Comparison of ENCODE assay signal across 8 mouse cellular contexts in genomic region chr5:114921551-114922365, GRCm38 (mm10). TPM values are rescaled to one million over a fixed set of nuclear protein-coding genes. Genes with fewer than 3 reads are reported as not detected.
A peak's percentile ranks its signal among the peaks of the same experiment; 100 is the strongest.
DNase-seq lines count a peak whose midpoint lies in the region; ATAC-seq lines count a peak whose summit lies in the region.

No protein-coding gene starts in this region.

- H3K27me3 ChIP-seq in heart, embryonic 12.5 days (replicated peaks), result no peaks in the 10 kb centered on the region

- no peak overlapping the region for H3K9ac ChIP-seq in heart, embryonic 12.5 days

- ATAC-seq in megakaryocyte-erythroid progenitor cell, adult 5-6 weeks (replicated peaks; ENCODE audit: low FRiP score, low TSS enrichment, poor library complexity, severe bottlenecking), result peak; percentile 75
- ATAC-seq in heart, embryonic 12.5 days (ENCODE audit: insufficient number of reproducible peaks, low FRiP score), result no peak

- H3K4me2 ChIP-seq in heart, embryonic 12.5 days, result no peak overlapping the region

- WGBS in heart, embryonic 12.5 days, result 68% methylated on average over 19 of the region's 19 CpGs

- no peaks in the 10 kb centered on the region for H3K36me3 ChIP-seq in heart, embryonic 12.5 days

- no peak overlapping the region for H3K27ac ChIP-seq in heart, embryonic 12.5 days (ENCODE audit: poor library complexity, severe bottlenecking)

- DNase-seq in urinary bladder, postnatal 36 days (ENCODE audit: low spot score in 2 of 2), result peak; percentile 5 to 15
- no peak for DNase-seq in urinary bladder, adult 2 months (ENCODE audit: low spot score)
- peak; percentile 32 for DNase-seq in kidney, postnatal 10 days
- DNase-seq in yolk sac, embryonic 10.5 days (ENCODE audit: low spot score), result peak; percentile 53
- no peak for DNase-seq in cerebellum, adult 11 months
- no peak for DNase-seq in layer of hippocampus, postnatal 10 days (ENCODE audit: low spot score in 2 of 2)

- no peaks in the 10 kb centered on the region for H3K9me3 ChIP-seq in heart, embryonic 12.5 days (replicated peaks)

- peaks cover 6% of the 10 kb centered on the region for H3K4me1 ChIP-seq in heart, embryonic 12.5 days (replicated peaks)

- no peak overlapping the region for H3K4me3 ChIP-seq in heart, embryonic 12.5 days

RNA-seq across cellular contexts. Expression of gene Oasl1, which starts 1.3 kb away (rescaled TPM):
- 1.7 and 2.2 TPM in 2 replicates for polyA plus RNA-seq in urinary bladder, adult 2 months (2012; rRNA removed)
- total RNA-seq in megakaryocyte-erythroid progenitor cell, adult 5-6 weeks (2014; fragmentation: Nextera tagmentation), result 12.2 and 21.1 TPM in 2 replicates
- total RNA-seq in megakaryocyte-erythroid progenitor cell, adult 5-6 weeks (2017), result 2.6 and 7.0 TPM in 2 replicates
- under 1 TPM in 1 of 2 experiments, not detected in 1; 0.56 TPM for total RNA-seq in layer of hippocampus, postnatal 10 days (2021)
- polyA plus RNA-seq in heart, embryonic 12.5 days (2016; fragmentation: Nextera tagmentation; extraction: Ambion mirVana), result 0.46 and 0.65 TPM in 2 replicates

RNA-seq across cellular contexts. Expression of gene 2210016L21Rik, which starts 20.2 kb away (rescaled TPM):
- polyA plus RNA-seq in urinary bladder, adult 2 months (2012; rRNA removed), result 36.2 and 37.4 TPM in 2 replicates
- 20.0 and 21.2 TPM in 2 replicates for total RNA-seq in megakaryocyte-erythroid progenitor cell, adult 5-6 weeks (2014; fragmentation: Nextera tagmentation)
- total RNA-seq in megakaryocyte-erythroid progenitor cell, adult 5-6 weeks (2017), result 13.2 and 20.1 TPM in 2 replicates
- total RNA-seq in layer of hippocampus, postnatal 10 days (2021), result 100 to 1,000 TPM; 181 to 193 TPM
- 37.2 and 40.9 TPM in 2 replicates for polyA plus RNA-seq in heart, embryonic 12.5 days (2016; fragmentation: Nextera tagmentation; extraction: Ambion mirVana)

RNA-seq across cellular contexts. Expression of gene Oasl2, which starts 25.0 kb away (rescaled TPM):
- 30.2 and 36.0 TPM in 2 replicates for polyA plus RNA-seq in urinary bladder, adult 2 months (2012; rRNA removed)
- 3.9 and 6.3 TPM in 2 replicates for total RNA-seq in megakaryocyte-erythroid progenitor cell, adult 5-6 weeks (2014; fragmentation: Nextera tagmentation)
- 5.8 and 9.7 TPM in 2 replicates for total RNA-seq in megakaryocyte-erythroid progenitor cell, adult 5-6 weeks (2017)
- 1 to 10 TPM in 1 of 2 experiments, under 1 TPM in 1; 0.91 to 1.1 TPM for total RNA-seq in layer of hippocampus, postnatal 10 days (2021)
- polyA plus RNA-seq in heart, embryonic 12.5 days (2016; fragmentation: Nextera tagmentation; extraction: Ambion mirVana), result 3.8 and 4.0 TPM in 2 replicates

RNA-seq across cellular contexts. Expression of gene Hnf1a, which starts 49.1 kb away (rescaled TPM):
- 0.06 and 0.09 TPM in 2 replicates for polyA plus RNA-seq in urinary bladder, adult 2 months (2012; rRNA removed)
- total RNA-seq in megakaryocyte-erythroid progenitor cell, adult 5-6 weeks (2014; fragmentation: Nextera tagmentation), result not detected in 2 replicates
- not detected in 2 replicates for total RNA-seq in megakaryocyte-erythroid progenitor cell, adult 5-6 weeks (2017)
- total RNA-seq in layer of hippocampus, postnatal 10 days (2021), result not detected
- polyA plus RNA-seq in heart, embryonic 12.5 days (2016; fragmentation: Nextera tagmentation; extraction: Ambion mirVana), result 0.05 and 0.19 TPM in 2 replicates

Comparison
In these comparisons a context has a peak if more than half of its experiments do, and no peak if none do; other contexts are left out.
1. DNase-seq: peak in urinary bladder, postnatal 36 days (2 of 2), kidney, postnatal 10 days (single experiment) and yolk sac, embryonic 10.5 days (single experiment); none in urinary bladder, adult 2 months (single experiment), cerebellum, adult 11 months (single experiment) and layer of hippocampus, postnatal 10 days (0 of 2).
2. RNA of gene 2210016L21Rik, which starts 20.2 kb away (total RNA-seq): 181 to 193 TPM in layer of hippocampus, postnatal 10 days; 13.2 to 21.2 TPM in megakaryocyte-erythroid progenitor cell, adult 5-6 weeks; every median in the first group is over 4 times any median in the second.